Mouse (Mus musculus): ENCODE measurements around the gene Ilf3.

- TF ChIP-seq POLR2A (IDR thresholded peaks at IDR 0.05; ENCODE audit: low read depth, low read length) (no peak), CTCF (IDR thresholded peaks at IDR 0.05; ENCODE audit: borderline replicate concordance, insufficient read depth, low read length) (no peak)
Observed at GRCm38 (mm10) chr9:21329699-21330289, 37.9 kb upstream of the Ilf3 start.
